Mouse (Mus musculus) stomach, postnatal 0 days (tissue): ENCODE measurements around the gene Magt1. TPM values are rescaled to one million over a fixed set of nuclear protein-coding genes. Genes with fewer than 3 reads are reported as not detected.

Experiments used
- ATAC-seq: fragments of 200-750 bp; cut with Nextera tagmentation; 2 replicates; pipeline ENCODE4 v1.8.0; 2017; ENCODE audit not compliant: low FRiP score, low TSS enrichment
- DNase-seq: peaks from one replicate; pipeline ENCODE4 v3.0.0-alpha.2; 2016; ENCODE audit warnings: low spot score
- H3K27ac ChIP-seq: fragments of 300-500 bp; sonication (generic); replicated peaks from 2 replicates; pipeline ENCODE4 v1.5.1; 2014; ENCODE audit warnings: mild to moderate bottlenecking, control low read depth
- H3K27me3 ChIP-seq: fragments of 300-500 bp; sonication (generic); 2 replicates; pipeline ENCODE4 v1.6.1; 2014; ENCODE audit warnings: low read length; ENCODE audit not compliant: control insufficient read depth, insufficient read depth
- H3K36me3 ChIP-seq: fragments of 300-500 bp; sonication (generic); 2 replicates; pipeline ENCODE4 v1.6.1; 2014; ENCODE audit warnings: low read length, mixed read lengths; ENCODE audit not compliant: control insufficient read depth, insufficient read depth
- H3K4me1 ChIP-seq: fragments of 300-500 bp; sonication (generic); replicated peaks from 2 replicates; pipeline ENCODE4 v1.6.1; 2014; ENCODE audit warnings: antibody characterized with exemption; ENCODE audit not compliant: control insufficient read depth, insufficient read depth
- H3K4me2 ChIP-seq: fragments of 300-500 bp; sonication (generic); replicated peaks from 2 replicates; pipeline ENCODE4 v1.6.1; 2014; ENCODE audit warnings: low read depth, mild to moderate bottlenecking, control low read depth, moderate library complexity
- H3K4me3 ChIP-seq: fragments of 300-500 bp; sonication (generic); 2 replicates; pipeline ENCODE4 v1.5.1; 2014; ENCODE audit warnings: low read depth, low read length, control low read depth
- H3K9ac ChIP-seq: fragments of 300-500 bp; sonication (generic); 2 replicates; pipeline ENCODE4 v1.6.1; 2014; ENCODE audit warnings: mild to moderate bottlenecking, low read length, control low read depth, mixed read lengths
- H3K9me3 ChIP-seq: fragments of 300-500 bp; sonication (generic); 2 replicates; pipeline ENCODE4 v1.6.1; 2016; ENCODE audit warnings: low read length; ENCODE audit not compliant: control insufficient read depth
- CTCF ChIP-seq: IDR thresholded peaks from 2 replicates; pipeline ENCODE4 v1.5.1; 2016; ENCODE audit warnings: antibody characterized with exemption, low read depth, mild to moderate bottlenecking, moderate library complexity
- EP300 ChIP-seq: optimal IDR thresholded peaks from 2 replicates; pipeline ENCODE3; 2016; ENCODE audit warnings: antibody characterized with exemption
- WGBS: fragments of 180-500 bp; shearing (Covaris S2); extraction: QIAGEN DNeasy Blood & Tissue Kit; methylation state at CpG from one replicate; pipeline ENCODE4 v1.1.7; 2014; 5-methylcytosine and 5-hydroxymethylcytosine counted together
- polyA plus RNA-seq: library from polyadenylated mRNA; unstranded; fragments of >200 nt; fragmentation: Nextera tagmentation; extraction: Ambion mirVana; gene quantifications from 2 replicates; pipeline ENCODE4 v1.2.1, GENCODE M21; 2015

Gene Magt1
- polyA plus RNA-seq = 43.7 and 45.3 TPM in 2 replicates

- TF ChIP-seq CTCF (no peak), EP300 (no peak)
- Histone ChIP-seq H3K9ac (peak within 1 kb of the TSS; percentile 63), H3K4me1 (no peaks in the 10 kb centered on the region), H3K4me3 (peak within 1 kb of the TSS; percentile 55), H3K27me3 (no peaks in the 10 kb centered on the region), H3K27ac (peak within 1 kb of the TSS; percentile 90), H3K4me2 (peak within 1 kb of the TSS; percentile 49), H3K9me3 (no peaks in the 10 kb centered on the region), H3K36me3 (no peaks in the 10 kb centered on the region)
- peak; percentile 97 for ATAC-seq
- DNase-seq = peak; percentile 91
- WGBS = 18% methylated on average over 45 of the region's 45 CpGs
Observed at GRCm38 (mm10) chrX:106011465-106012159, at the start of gene Magt1. Gene Magt1 (minus strand): TSS chrX:106011906.

GRCm38 (mm10) chrX:106048191-106048590 lies 36.5 kb upstream of the Magt1 start:
- no peak for TF ChIP-seq CTCF
- no peak for TF ChIP-seq EP300
- DNase-seq (no peak), ATAC-seq (peak; percentile 49; the same call in 1 of the 2 replicates)
- H3K36me3 ChIP-seq = no peaks in the 10 kb centered on the region
- 37% methylated on average over 1 of the region's 1 CpGs for WGBS
- no peak overlapping the region for H3K9ac ChIP-seq
- H3K4me1 ChIP-seq = no peaks in the 10 kb centered on the region; the same call in 1 of the 2 replicates
- H3K27me3 ChIP-seq = no peaks in the 10 kb centered on the region
- no peak overlapping the region for H3K27ac ChIP-seq
- H3K4me3 ChIP-seq = no peak overlapping the region
- H3K9me3 ChIP-seq = no peaks in the 10 kb centered on the region
- H3K4me2 ChIP-seq = no peak overlapping the region

DNA sequence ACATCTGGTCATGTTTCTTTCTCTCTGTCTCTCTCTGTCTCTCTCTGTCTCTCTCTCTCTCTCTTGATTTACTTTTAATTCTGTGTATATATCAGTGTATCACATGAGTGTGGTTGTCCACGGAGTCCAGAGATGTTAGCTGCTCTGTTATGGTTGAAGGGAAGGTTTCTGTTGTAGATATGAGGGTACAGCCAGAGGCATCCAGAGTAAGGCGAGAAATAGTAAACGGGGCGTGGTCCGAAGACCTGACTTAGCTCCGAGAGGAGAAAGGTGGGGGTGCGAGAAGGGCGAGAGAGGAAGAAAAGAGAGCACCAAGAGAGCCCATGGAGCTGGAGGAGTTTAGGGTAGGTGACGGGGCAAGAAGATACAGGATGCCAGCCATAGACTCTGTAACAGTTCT lies 34.2 kb upstream of the Magt1 start:
- TF ChIP-seq CTCF (no peak), EP300 (no peak)
- 53% methylated on average over 9 of the region's 9 CpGs for WGBS
- DNase-seq (no peak), ATAC-seq (no peak; the same call in 1 of the 2 replicates)
- Histone ChIP-seq H3K27ac (peak overlapping the region; percentile 49; the same call in 1 of the 2 replicates), H3K4me2 (0 out of 2 replicates have a peak overlapping the region, but pooled peaks have one; percentile 20), H3K4me1 (no peaks in the 10 kb centered on the region; the same call in 1 of the 2 replicates), H3K4me3 (no peak overlapping the region), H3K36me3 (no peaks in the 10 kb centered on the region), H3K9ac (no peak overlapping the region), H3K27me3 (no peaks in the 10 kb centered on the region), H3K9me3 (no peaks in the 10 kb centered on the region)

- Histone ChIP-seq H3K4me2 (no peak overlapping the region), H3K27ac (peak overlapping the region; percentile 49; the same call in 1 of the 2 replicates), H3K4me1 (no peaks in the 10 kb centered on the region; the same call in 1 of the 2 replicates), H3K9me3 (no peaks in the 10 kb centered on the region), H3K36me3 (no peaks in the 10 kb centered on the region), H3K27me3 (no peaks in the 10 kb centered on the region), H3K9ac (no peak overlapping the region), H3K4me3 (no peak overlapping the region)
- ATAC-seq = no peak
- no peak for TF ChIP-seq CTCF
- no peak for DNase-seq
- WGBS = 51% methylated on average over 2 of the region's 2 CpGs
Observed at GRCm38 (mm10) chrX:106045455-106045854, 33.7 kb upstream of the Magt1 start.

GRCm38 (mm10) chrX:106043863-106044617 lies 32.3 kb upstream of the Magt1 start:
- ATAC-seq (peak; percentile 68; the same call in 1 of the 2 replicates), DNase-seq (no peak)
- H3K9me3 ChIP-seq = no peaks in the 10 kb centered on the region
- H3K36me3 ChIP-seq = no peaks in the 10 kb centered on the region
- no peak overlapping the region for H3K4me3 ChIP-seq
- 0 out of 2 replicates have a peak overlapping the region, but pooled peaks have one; percentile 58 for H3K27ac ChIP-seq
- WGBS = 29% methylated on average over 8 of the region's 8 CpGs
- H3K4me1 ChIP-seq = no peaks in the 10 kb centered on the region; the same call in 1 of the 2 replicates
- no peak overlapping the region for H3K9ac ChIP-seq
- no peak for TF ChIP-seq EP300
- TF ChIP-seq CTCF = no peak
- H3K4me2 ChIP-seq = peak overlapping the region; percentile 25; the same call in 1 of the 2 replicates
- no peaks in the 10 kb centered on the region for H3K27me3 ChIP-seq
